Mouse (Mus musculus): ENCODE data around the gene Popdc3.

DNA sequence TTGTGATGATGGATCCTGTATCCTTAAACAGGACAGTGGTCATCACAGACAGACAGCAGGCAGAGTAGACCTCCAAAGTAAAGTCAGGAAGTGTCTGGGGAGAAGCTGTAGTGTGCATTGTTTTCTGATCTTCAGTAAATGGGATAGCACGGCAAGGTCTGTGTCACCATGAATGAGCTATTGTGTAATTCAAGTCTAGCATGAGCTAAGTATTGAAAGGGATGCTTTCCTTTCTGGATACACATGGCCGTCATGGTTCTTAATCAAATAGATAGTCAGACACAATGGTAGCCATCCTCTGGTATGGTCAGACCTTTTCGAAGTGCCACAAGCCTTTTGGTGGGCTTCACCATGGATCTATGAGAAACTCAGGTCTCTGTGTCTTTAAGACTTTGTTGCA, 142.4 kb downstream of the Popdc3 start:
- TF ChIP-seq CTCF (IDR thresholded peaks at IDR 0.05; ENCODE audit: borderline replicate concordance, extremely low read depth, insufficient read depth, insufficient read length) (no peak), POLR2A (IDR thresholded peaks at IDR 0.05; ENCODE audit: borderline replicate concordance, extremely low read depth, insufficient read depth, insufficient read length, poor library complexity, severe bottlenecking) (no peak)

Measured in brain, embryonic 14.5 days (tissue).